Mouse (Mus musculus): ENCODE results near the gene Unkl.

GRCm38 (mm10) chr17:25257804-25258261, 69.6 kb downstream of the Unkl start:
- TF ChIP-seq CTCF (IDR thresholded peaks at IDR 0.05; ENCODE audit: insufficient read depth, low read depth, low read length), result no peak
- TF ChIP-seq POLR2A (IDR thresholded peaks at IDR 0.05; ENCODE audit: insufficient read depth, low read depth, low read length), result no peak

All from olfactory bulb, adult 2 months (tissue).